Mouse (Mus musculus): ENCODE data around the gene Ugp2. TPM values are rescaled to one million over a fixed set of nuclear protein-coding genes. Genes with fewer than 3 reads are reported as not detected.
"Not testable (repeated sequence)": the region's sequence is repeated elsewhere in the genome, so short reads cannot be mapped to it uniquely, and the experiment has no call there.

Gene Ugp2
- polyA plus RNA-seq, 1 experiment from 2014 or later: 42.9 TPM

GRCm38 (mm10) chr11:21288153-21288552 lies 82.8 kb downstream of the Ugp2 start:
- H3K4me2 ChIP-seq (ENCODE audit: low read length); H3K4me3 ChIP-seq (ENCODE audit: low read depth, low read length); DNase-seq (ENCODE audit: low spot score); H3K4me1 ChIP-seq (ENCODE audit: control insufficient read depth, insufficient read depth, low read length); H3K27me3 ChIP-seq (replicated peaks; ENCODE audit: control insufficient read depth, insufficient read depth, low read length); H3K9me3 ChIP-seq (replicated peaks; ENCODE audit: control insufficient read depth, low read length); H3K9ac ChIP-seq (ENCODE audit: low read length); H3K36me3 ChIP-seq (ENCODE audit: control insufficient read depth, insufficient read depth, low read length); ATAC-seq; H3K27ac ChIP-seq (ENCODE audit: low read depth, low read length): not testable (repeated sequence)
- WGBS: 94% methylated on average over 2 of the region's 2 CpGs

GRCm38 (mm10) chr11:21286391-21286790 lies 84.6 kb downstream of the Ugp2 start:
- H3K9me3 ChIP-seq (replicated peaks; ENCODE audit: control insufficient read depth, low read length): no peaks in the 10 kb centered on the region
- H3K36me3 ChIP-seq (ENCODE audit: control insufficient read depth, insufficient read depth, low read length): no peaks in the 10 kb centered on the region
- H3K4me3 ChIP-seq (ENCODE audit: low read depth, low read length): no peak overlapping the region
- H3K27ac ChIP-seq (ENCODE audit: low read depth, low read length): no peak overlapping the region
- ATAC-seq (no peak), DNase-seq (ENCODE audit: low spot score) (no peak)
- H3K4me2 ChIP-seq (ENCODE audit: low read length): no peak overlapping the region
- no peak overlapping the region for H3K9ac ChIP-seq (ENCODE audit: low read length)
- no peaks in the 10 kb centered on the region for H3K27me3 ChIP-seq (replicated peaks; ENCODE audit: control insufficient read depth, insufficient read depth, low read length)
- no peaks in the 10 kb centered on the region for H3K4me1 ChIP-seq (ENCODE audit: control insufficient read depth, insufficient read depth, low read length)
- WGBS: 88% methylated on average over 3 of the region's 3 CpGs

- WGBS: 90% methylated on average over 2 of the region's 2 CpGs
Measured at GRCm38 (mm10) chr11:21276151-21276550, 94.8 kb downstream of the Ugp2 start.

More at GRCm38 (mm10) chr11:21276151-21276550, 94.8 kb downstream of the Ugp2 start:
- H3K4me1 ChIP-seq (ENCODE audit: control insufficient read depth, insufficient read depth, low read length): no peaks in the 10 kb centered on the region
- no peak for ATAC-seq
- no peak for DNase-seq (ENCODE audit: low spot score)
- peaks cover 13% of the 10 kb centered on the region; the same call in 1 of the 2 replicates for H3K36me3 ChIP-seq (ENCODE audit: control insufficient read depth, insufficient read depth, low read length)
- no peak overlapping the region for H3K4me3 ChIP-seq (ENCODE audit: low read depth, low read length)
- no peak overlapping the region for H3K4me2 ChIP-seq (ENCODE audit: low read length)
- H3K27ac ChIP-seq (ENCODE audit: low read depth, low read length): no peak overlapping the region
- H3K9me3 ChIP-seq (replicated peaks; ENCODE audit: control insufficient read depth, low read length): no peaks in the 10 kb centered on the region
- no peak overlapping the region for H3K9ac ChIP-seq (ENCODE audit: low read length)
- H3K27me3 ChIP-seq (replicated peaks; ENCODE audit: control insufficient read depth, insufficient read depth, low read length): no peaks in the 10 kb centered on the region

MicroRNAs within 50 kb of the gene (microRNA counts, 519-probe panel; counts per million panel counts)
- microRNA mmu-miR-1933-3p (not detected), microRNA mmu-miR-1933-5p (2,179 counts per million, percentile 9 among the panel's probes with 10 or more counts)

Small RNA genes lying within 50 kb of the gene (microRNA-seq; reads per million reads assigned to microRNA genes)
- 0.53 reads per million for gene Mir1933

Other genes with a start within 250 kb of the Ugp2 start
- 8.4 and 8.8 TPM in 2 replicates for gene Vps54, start 131.9 kb downstream of the Ugp2 start, polyA plus RNA-seq (2014; fragmentation: Nextera tagmentation; extraction: Ambion mirVana)
- gene Wdpcp, start 201.0 kb upstream of the Ugp2 start, polyA plus RNA-seq (2014; fragmentation: Nextera tagmentation; extraction: Ambion mirVana): 7.3 and 9.9 TPM in 2 replicates
- gene Mdh1, start 201.2 kb upstream of the Ugp2 start, polyA plus RNA-seq (2014; fragmentation: Nextera tagmentation; extraction: Ambion mirVana): 547 and 566 TPM in 2 replicates

Measured in forebrain, embryonic 14.5 days (tissue).